Mouse (Mus musculus) embryonic facial prominence, embryonic 10.5 days (tissue): ENCODE measurements around the gene Pyroxd1. TPM values are rescaled to one million over a fixed set of nuclear protein-coding genes. Genes with fewer than 3 reads are reported as not detected.
A peak's percentile ranks its signal among the peaks of the same experiment; 100 is the strongest.

Experiments
- DNase-seq: peaks from one replicate; pipeline ENCODE4 v3.0.0-alpha.2; 2017; ENCODE audit warnings: low spot score
- H3K27ac ChIP-seq: fragments of 300-500 bp; sonication (generic); replicated peaks from 2 replicates; pipeline ENCODE4 v1.5.1; 2016; ENCODE audit warnings: mild to moderate bottlenecking
- H3K27me3 ChIP-seq: fragments of 300-500 bp; sonication (generic); replicated peaks from 2 replicates; pipeline ENCODE4 v1.6.1; 2016; ENCODE audit warnings: low read depth, mild to moderate bottlenecking; ENCODE audit not compliant: poor library complexity, severe bottlenecking
- H3K36me3 ChIP-seq: fragments of 300-500 bp; sonication (generic); replicated peaks from 2 replicates; pipeline ENCODE4 v1.6.1; 2016; ENCODE audit warnings: mild to moderate bottlenecking, moderate library complexity
- H3K4me1 ChIP-seq: fragments of 300-500 bp; sonication (generic); 2 replicates; pipeline ENCODE4 v1.6.1; 2016
- H3K4me3 ChIP-seq: fragments of 300-500 bp; sonication (generic); 2 replicates; pipeline ENCODE4 v1.5.1; 2016; ENCODE audit warnings: mild to moderate bottlenecking, moderate library complexity
- H3K9me3 ChIP-seq: fragments of 300-500 bp; sonication (generic); 2 replicates; pipeline ENCODE4 v1.6.1; 2016; ENCODE audit warnings: mild to moderate bottlenecking
- WGBS: fragments of 180-500 bp; shearing (Covaris S2); methylation state at CpG from one replicate; pipeline ENCODE4 v1.1.7; 2016; 5-methylcytosine and 5-hydroxymethylcytosine counted together
- polyA plus RNA-seq: library from polyadenylated mRNA; unstranded; fragments of >200 nt; fragmentation: Nextera tagmentation; extraction: Ambion mirVana; gene quantifications from 2 replicates; pipeline ENCODE4 v1.2.1, GENCODE M21; 2016

Gene Pyroxd1
- polyA plus RNA-seq, 1 experiment from 2014 or later, result 20.6 TPM

DNA sequence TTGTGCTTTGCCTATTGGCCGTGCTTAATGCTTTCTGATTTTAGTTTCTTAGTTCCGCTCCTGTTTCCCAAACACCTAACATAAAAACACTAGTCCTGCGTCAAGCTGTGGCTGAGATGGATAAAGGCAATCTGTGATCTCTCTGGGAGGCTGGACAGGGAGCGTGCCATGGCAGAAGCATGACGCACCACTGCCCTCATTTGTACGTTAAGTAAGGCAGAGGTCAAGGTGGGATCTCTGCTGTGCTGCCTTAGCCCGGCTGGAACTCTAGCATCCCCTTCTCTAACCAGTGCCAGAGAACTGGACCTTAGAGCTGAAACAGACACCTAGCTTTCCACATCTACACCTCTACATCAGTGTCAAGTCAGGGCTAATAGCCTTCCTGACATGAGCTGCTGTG lies 36.2 kb downstream of the Pyroxd1 start:
- Histone ChIP-seq H3K4me1 (peaks cover 5% of the 10 kb centered on the region), H3K4me3 (no peak overlapping the region), H3K36me3 (peaks cover 7% of the 10 kb centered on the region), H3K9me3 (no peaks in the 10 kb centered on the region), H3K27ac (no peak overlapping the region), H3K27me3 (no peaks in the 10 kb centered on the region)
- 90% methylated on average over 7 of the region's 7 CpGs for WGBS
- DNase-seq, result no peak

GRCm38 (mm10) chr6:142384521-142384920 lies 39.1 kb downstream of the Pyroxd1 start:
- Histone ChIP-seq H3K27me3 (no peaks in the 10 kb centered on the region), H3K9me3 (no peaks in the 10 kb centered on the region), H3K27ac (no peak overlapping the region), H3K4me3 (no peak overlapping the region), H3K4me1 (peaks cover 18% of the 10 kb centered on the region), H3K36me3 (no peaks in the 10 kb centered on the region)
- no peak for DNase-seq
- WGBS, result 93% methylated on average over 9 of the region's 9 CpGs

DNA sequence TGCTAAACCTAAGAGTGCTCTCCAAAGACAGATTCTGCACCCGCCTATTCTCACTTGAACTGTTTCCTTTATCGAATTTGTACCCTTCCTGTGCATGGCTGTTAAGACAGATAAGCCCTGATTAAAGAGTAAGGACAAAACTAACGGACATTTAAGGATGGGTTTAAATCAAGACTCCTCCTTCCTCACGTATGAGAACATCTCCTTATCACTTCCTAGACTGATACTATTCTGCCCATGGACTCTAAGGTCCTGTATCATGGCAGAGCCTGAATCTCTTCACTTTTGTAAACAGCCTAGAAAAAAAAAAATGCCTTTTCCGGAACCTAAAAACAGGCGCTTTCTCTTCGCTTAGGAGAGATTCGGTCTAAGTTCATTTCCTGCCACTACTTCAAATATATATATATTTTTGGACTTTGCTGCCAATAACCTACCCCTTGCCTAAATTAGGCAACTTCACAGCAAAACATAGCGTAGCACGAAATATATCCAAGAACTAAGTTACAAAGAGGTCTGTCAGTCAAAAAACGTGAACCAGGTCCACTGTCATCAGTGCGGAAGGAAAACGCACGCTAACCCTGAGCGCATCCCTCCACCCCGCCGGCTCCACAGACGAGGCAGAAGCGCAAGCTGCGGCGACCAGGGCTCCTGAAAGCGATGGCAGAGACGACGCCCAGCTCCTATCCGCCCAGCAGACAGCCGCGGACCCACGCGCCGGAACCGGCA lies 41.0 kb downstream of the Pyroxd1 start:
- Histone ChIP-seq H3K4me3 (peak overlapping the region; percentile 99), H3K27me3 (no peaks in the 10 kb centered on the region), H3K36me3 (peaks cover 4% of the 10 kb centered on the region; the same call in 1 of the 2 replicates), H3K27ac (peak overlapping the region; percentile 90), H3K4me1 (peaks cover 18% of the 10 kb centered on the region), H3K9me3 (no peaks in the 10 kb centered on the region)
- 6% methylated on average over 31 of the region's 31 CpGs for WGBS
- no peak for DNase-seq

- Histone ChIP-seq H3K9me3 (no peaks in the 10 kb centered on the region), H3K27me3 (no peaks in the 10 kb centered on the region), H3K4me3 (peak within 1 kb of the TSS; percentile 99), H3K27ac (peak within 1 kb of the TSS; percentile 90), H3K4me1 (peaks cover 18% of the 10 kb centered on the region), H3K36me3 (peaks cover 4% of the 10 kb centered on the region; the same call in 1 of the 2 replicates)
- under 1% methylated on average over 87 of the region's 87 CpGs for WGBS
- DNase-seq, result peak; percentile 98
Measured at GRCm38 (mm10) chr6:142387011-142387754, 41.7 kb downstream of the Pyroxd1 start, which contains the start of the genes Recql and Golt1b. TSS of gene Recql (minus strand) at chr6:142387087. TSS of gene Golt1b (plus strand) at chr6:142387221.

DNA sequence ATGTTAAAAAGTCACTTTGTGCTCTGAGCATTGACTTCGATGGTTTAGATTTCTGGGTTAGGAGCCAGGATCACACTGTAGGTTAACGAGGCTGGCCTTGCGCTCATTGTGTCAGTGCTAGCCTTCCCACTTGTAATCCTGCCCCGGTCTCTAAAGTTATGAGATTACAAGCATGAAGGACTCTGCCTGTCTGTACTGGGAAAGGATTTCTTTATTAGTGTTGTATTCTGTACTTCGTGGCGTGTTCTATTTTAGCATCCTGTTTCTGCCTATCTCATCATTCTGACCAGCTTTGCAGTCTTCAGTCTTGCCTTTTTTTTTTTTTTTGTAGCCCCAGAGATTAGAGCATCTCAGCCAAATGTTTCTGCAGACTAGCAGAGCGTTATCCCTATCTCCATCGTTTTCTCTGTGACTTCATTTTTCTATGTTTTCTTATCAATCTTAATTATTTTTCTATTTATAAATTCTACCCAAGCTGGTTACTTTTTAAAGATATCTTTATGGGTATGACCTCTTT lies 42.4 kb downstream of the Pyroxd1 start:
- Histone ChIP-seq H3K36me3 (peaks cover 5% of the 10 kb centered on the region), H3K27ac (peak overlapping the region; percentile 90), H3K4me3 (peak overlapping the region; percentile 99), H3K4me1 (peaks cover 18% of the 10 kb centered on the region), H3K9me3 (no peaks in the 10 kb centered on the region), H3K27me3 (no peaks in the 10 kb centered on the region)
- WGBS, result 26% methylated on average over 8 of the region's 8 CpGs
- no peak for DNase-seq

- 86% methylated on average over 2 of the region's 2 CpGs for WGBS
Measured at GRCm38 (mm10) chr6:142389101-142389500, 43.6 kb downstream of the Pyroxd1 start.

GRCm38 (mm10) chr6:142392312-142392711 lies 46.9 kb downstream of the Pyroxd1 start:
- DNase-seq, result no peak
- Histone ChIP-seq H3K4me1 (peaks cover 13% of the 10 kb centered on the region), H3K36me3 (peaks cover 44% of the 10 kb centered on the region), H3K9me3 (no peaks in the 10 kb centered on the region), H3K4me3 (no peak overlapping the region), H3K27ac (no peak overlapping the region), H3K27me3 (no peaks in the 10 kb centered on the region)
- whole genome bisulfite sequencing, result 91% methylated on average over 5 of the region's 5 CpGs

More at GRCm38 (mm10) chr6:142389101-142389500, 43.6 kb downstream of the Pyroxd1 start:
- no peak overlapping the region; the same call in 1 of the 2 replicates for H3K4me3 ChIP-seq
- H3K27me3 ChIP-seq, result no peaks in the 10 kb centered on the region
- no peak overlapping the region for H3K27ac ChIP-seq
- H3K36me3 ChIP-seq, result peaks cover 18% of the 10 kb centered on the region
- peaks cover 18% of the 10 kb centered on the region for H3K4me1 ChIP-seq
- no peak for DNase-seq
- no peaks in the 10 kb centered on the region for H3K9me3 ChIP-seq

DNA sequence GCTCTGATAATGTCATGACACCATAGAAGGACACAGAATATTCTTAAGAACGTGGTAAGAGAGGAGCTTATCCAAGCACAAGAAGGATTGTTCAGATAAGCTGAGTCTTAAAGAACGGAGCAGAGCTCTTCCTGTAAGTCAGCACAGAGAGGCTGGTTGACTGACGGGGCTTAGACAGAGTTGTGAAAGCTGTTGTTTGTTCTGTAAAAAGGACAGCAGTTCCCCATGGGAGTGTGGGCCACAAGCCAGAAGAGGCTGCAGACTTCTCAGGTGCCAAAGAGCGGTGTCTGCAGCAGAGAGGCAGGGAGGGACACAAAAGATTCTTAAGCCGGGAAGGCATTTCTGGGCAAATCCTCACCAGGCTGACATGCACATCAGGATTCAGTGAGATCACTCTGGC lies 49.2 kb downstream of the Pyroxd1 start:
- H3K27me3 ChIP-seq, result no peaks in the 10 kb centered on the region
- H3K9me3 ChIP-seq, result no peaks in the 10 kb centered on the region
- no peaks in the 10 kb centered on the region for H3K4me1 ChIP-seq
- no peak overlapping the region for H3K27ac ChIP-seq
- WGBS, result 91% methylated on average over 5 of the region's 5 CpGs
- no peak for DNase-seq
- no peak overlapping the region for H3K4me3 ChIP-seq
- peaks cover 43% of the 10 kb centered on the region for H3K36me3 ChIP-seq

DNA sequence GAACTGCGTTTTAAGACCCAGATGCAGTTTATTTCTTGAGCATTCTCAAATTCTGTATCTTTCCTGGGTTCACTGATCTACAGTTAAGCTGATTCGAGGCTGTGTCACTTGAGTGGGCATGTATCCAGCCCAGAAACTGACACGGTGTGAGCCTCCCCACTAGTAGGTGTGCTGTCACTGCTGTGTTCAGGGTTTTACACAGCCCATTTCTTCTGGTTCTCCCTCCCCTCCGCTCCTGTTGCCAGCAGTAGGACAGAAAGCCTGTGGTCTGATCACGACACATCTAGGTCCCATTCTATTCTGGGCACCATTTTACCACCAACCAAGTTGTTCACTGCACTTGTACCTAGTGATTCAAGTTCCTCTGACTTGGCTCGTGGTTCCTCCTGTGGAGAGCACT lies 50.3 kb downstream of the Pyroxd1 start:
- 92% methylated on average over 6 of the region's 6 CpGs for whole genome bisulfite sequencing
- Histone ChIP-seq H3K27me3 (no peaks in the 10 kb centered on the region), H3K4me3 (no peak overlapping the region), H3K27ac (no peak overlapping the region), H3K36me3 (peaks cover 50% of the 10 kb centered on the region), H3K4me1 (no peaks in the 10 kb centered on the region), H3K9me3 (no peaks in the 10 kb centered on the region)
- no peak for DNase-seq

- Histone ChIP-seq H3K36me3 (no peaks in the 10 kb centered on the region), H3K9me3 (no peaks in the 10 kb centered on the region), H3K27ac (no peak overlapping the region), H3K4me3 (no peak overlapping the region), H3K4me1 (peaks cover 19% of the 10 kb centered on the region), H3K27me3 (peaks cover 40% of the 10 kb centered on the region)
- 34% methylated on average over 1 of the region's 1 CpGs for WGBS
- no peak for DNase-seq
Measured at GRCm38 (mm10) chr6:142411140-142411539, 65.7 kb downstream of the Pyroxd1 start.
